Mouse (Mus musculus) heart, adult 9 months (tissue): ENCODE measurements around the gene Slc25a47.

ENCODE experiments used
- DNase-seq, 2 experiments: peaks; one replicate each; pipeline ENCODE4 v3.0.0; 2022; ENCODE audit warnings: low spot score in 2 of 2

The Slc25a47 gene

GRCm38 (mm10) chr12:108906398-108906797 lies 70.6 kb downstream of the Slc25a47 start:
- DNase-seq, result no peak
